Mouse (Mus musculus): ENCODE measurements around the gene Agap2.

GRCm38 (mm10) chr10:127078677-127079575 is 3.8 kb downstream of the Agap2 start:
- TF ChIP-seq CTCF (IDR thresholded peaks at IDR 0.05; ENCODE audit: low read depth, low read length) (no peak), POLR2A (IDR thresholded peaks at IDR 0.05; ENCODE audit: extremely low read depth, insufficient read depth, low read length) (no peak)
